Mouse (Mus musculus) midbrain, embryonic 14.5 days (tissue): ENCODE results near the gene Trmt5. TPM values are rescaled to one million over a fixed set of nuclear protein-coding genes. Genes with fewer than 3 reads are reported as not detected.
A peak's percentile ranks its signal among the peaks of the same experiment; 100 is the strongest.

Experiments used
- ATAC-seq: fragments of 200-750 bp; cut with Nextera tagmentation; 2 replicates; pipeline ENCODE4 v1.8.0; 2017; ENCODE audit warnings: moderate number of reproducible peaks, moderate library complexity; ENCODE audit not compliant: low FRiP score, low TSS enrichment
- DNase-seq: peaks from one replicate; pipeline ENCODE4 v3.0.0-alpha.2; 2015
- H3K27ac ChIP-seq: fragments of 300-500 bp; sonication (generic); replicated peaks from 2 replicates; pipeline ENCODE4 v1.5.1; 2014; ENCODE audit warnings: mild to moderate bottlenecking, low read depth, low read length, moderate library complexity
- H3K27me3 ChIP-seq: fragments of 300-500 bp; sonication (generic); 2 replicates; pipeline ENCODE4 v1.6.1; 2014; ENCODE audit warnings: low read length, control low read depth, mixed read lengths; ENCODE audit not compliant: control insufficient read depth, insufficient read depth
- H3K36me3 ChIP-seq: fragments of 300-500 bp; sonication (generic); 2 replicates; pipeline ENCODE4 v1.6.1; 2014; ENCODE audit warnings: low read length, control low read depth; ENCODE audit not compliant: control insufficient read depth, insufficient read depth
- H3K4me1 ChIP-seq: fragments of 300-500 bp; sonication (generic); 2 replicates; pipeline ENCODE4 v1.6.1; 2014; ENCODE audit warnings: mild to moderate bottlenecking, antibody characterized with exemption, low read length, control low read depth; ENCODE audit not compliant: control insufficient read depth, insufficient read depth
- H3K4me2 ChIP-seq: fragments of 300-500 bp; sonication (generic); 2 replicates; pipeline ENCODE4 v1.6.1; 2014; ENCODE audit warnings: mild to moderate bottlenecking, low read length, moderate library complexity
- H3K4me3 ChIP-seq: fragments of 300-500 bp; sonication (generic); replicated peaks from 2 replicates; pipeline ENCODE4 v1.5.1; 2014; ENCODE audit warnings: low read depth, low read length
- H3K9ac ChIP-seq: fragments of 300-500 bp; sonication (generic); replicated peaks from 2 replicates; pipeline ENCODE4 v1.6.1; 2014; ENCODE audit warnings: mild to moderate bottlenecking, low read length, moderate library complexity
- H3K9me3 ChIP-seq: fragments of 300-500 bp; sonication (generic); 2 replicates; pipeline ENCODE4 v1.6.1; 2016; ENCODE audit warnings: low read length, control low read depth, mixed read lengths; ENCODE audit not compliant: control insufficient read depth
- WGBS: fragments of 180-500 bp; shearing (Covaris S2); extraction: QIAGEN DNeasy Blood & Tissue Kit; methylation state at CpG from one replicate; pipeline ENCODE4 v1.1.7; 2014; 5-methylcytosine and 5-hydroxymethylcytosine counted together
- polyA plus RNA-seq: library from polyadenylated mRNA; unstranded; fragments of >200 nt; fragmentation: Nextera tagmentation; extraction: Ambion mirVana; gene quantifications from 2 replicates; pipeline ENCODE4 v1.2.1, GENCODE M21; 2014

Gene Trmt5
- polyA plus RNA-seq, 1 experiment from 2014 or later = 17.2 TPM

- WGBS = 91% methylated on average over 3 of the region's 3 CpGs
- ATAC-seq (no peak), DNase-seq (no peak)
- no peak overlapping the region for H3K4me2 ChIP-seq
- no peak overlapping the region for H3K4me3 ChIP-seq
- H3K9ac ChIP-seq = no peak overlapping the region
- H3K27ac ChIP-seq = no peak overlapping the region
- no peaks in the 10 kb centered on the region for H3K27me3 ChIP-seq
- no peaks in the 10 kb centered on the region; the same call in 1 of the 2 replicates for H3K9me3 ChIP-seq
- no peaks in the 10 kb centered on the region for H3K36me3 ChIP-seq
- no peaks in the 10 kb centered on the region for H3K4me1 ChIP-seq
These were observed 21.0 kb downstream of the Trmt5 start for GRCm38 (mm10) chr12:73265381-73265978.

- H3K4me3 ChIP-seq = no peak overlapping the region
- H3K36me3 ChIP-seq = no peaks in the 10 kb centered on the region
- DNase-seq = no peak
- H3K27me3 ChIP-seq = no peaks in the 10 kb centered on the region
- H3K27ac ChIP-seq = no peak overlapping the region
- H3K9me3 ChIP-seq = no peaks in the 10 kb centered on the region; the same call in 1 of the 2 replicates
- no peak overlapping the region for H3K9ac ChIP-seq
- 98% methylated on average over 1 of the region's 1 CpGs for WGBS
- H3K4me2 ChIP-seq = no peak overlapping the region
- ATAC-seq = no peak
- H3K4me1 ChIP-seq = no peaks in the 10 kb centered on the region
These were observed 26.2 kb downstream of the Trmt5 start for GRCm38 (mm10) chr12:73260339-73260738.

GRCm38 (mm10) chr12:73259269-73259668 lies 27.2 kb downstream of the Trmt5 start:
- H3K27me3 ChIP-seq = no peaks in the 10 kb centered on the region
- H3K27ac ChIP-seq = no peak overlapping the region
- WGBS = 94% methylated on average over 6 of the region's 6 CpGs
- H3K9ac ChIP-seq = no peak overlapping the region
- ATAC-seq = no peak
- no peak for DNase-seq
- H3K36me3 ChIP-seq = no peaks in the 10 kb centered on the region
- no peak overlapping the region for H3K4me2 ChIP-seq
- no peaks in the 10 kb centered on the region for H3K4me1 ChIP-seq
- no peaks in the 10 kb centered on the region; the same call in 1 of the 2 replicates for H3K9me3 ChIP-seq
- H3K4me3 ChIP-seq = no peak overlapping the region

DNA sequence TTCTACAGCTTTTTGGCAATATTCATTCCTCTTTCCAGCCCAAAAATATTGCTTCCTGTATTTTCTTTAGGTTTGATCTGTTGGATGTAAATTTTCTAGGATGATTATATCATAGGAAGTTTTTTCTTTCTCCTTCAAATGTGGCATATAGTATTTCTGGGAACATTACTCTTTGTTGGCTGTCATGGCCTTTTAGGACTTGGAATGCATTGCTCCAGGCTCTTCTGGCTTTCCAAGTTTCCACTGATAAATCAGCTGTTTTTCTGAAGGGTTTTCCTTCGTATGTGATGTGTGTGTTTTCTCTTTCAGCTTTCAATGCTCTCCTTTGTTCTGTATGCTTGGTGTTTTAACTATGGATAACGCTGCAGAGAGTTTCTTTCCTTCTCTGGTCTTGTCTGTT lies 31.5 kb downstream of the Trmt5 start:
- Histone ChIP-seq H3K9ac (no peak overlapping the region), H3K27me3 (no peaks in the 10 kb centered on the region), H3K4me3 (no peak overlapping the region), H3K4me1 (no peaks in the 10 kb centered on the region), H3K27ac (no peak overlapping the region), H3K36me3 (no peaks in the 10 kb centered on the region), H3K4me2 (no peak overlapping the region), H3K9me3 (no peaks in the 10 kb centered on the region)
- DNase-seq (no peak), ATAC-seq (no peak)
- WGBS = 79% methylated on average over 2 of the region's 2 CpGs

DNA sequence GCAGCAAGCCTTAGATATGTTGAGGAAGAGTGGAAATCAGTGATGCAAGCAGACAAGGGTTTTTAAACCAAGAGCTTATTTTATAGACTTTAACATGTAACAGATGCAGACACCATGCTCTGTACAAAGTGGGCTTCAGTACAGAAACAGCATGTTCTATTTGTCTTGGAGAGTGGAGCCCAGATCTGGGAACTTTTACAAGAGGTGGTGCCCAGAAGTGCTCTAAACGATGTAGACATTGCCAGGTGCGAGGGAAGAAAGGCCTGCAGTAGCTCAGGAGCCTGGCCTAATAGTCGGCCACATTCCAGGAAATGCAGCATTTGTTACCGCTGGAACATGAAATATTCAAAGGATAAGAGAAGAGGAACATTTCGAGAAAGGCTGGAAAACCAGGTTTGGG lies 40.8 kb downstream of the Trmt5 start:
- Histone ChIP-seq H3K27me3 (no peaks in the 10 kb centered on the region), H3K4me2 (no peak overlapping the region), H3K4me3 (no peak overlapping the region), H3K36me3 (no peaks in the 10 kb centered on the region), H3K9ac (no peak overlapping the region), H3K4me1 (no peaks in the 10 kb centered on the region), H3K27ac (no peak overlapping the region), H3K9me3 (no peaks in the 10 kb centered on the region)
- 91% methylated on average over 5 of the region's 5 CpGs for WGBS
- ATAC-seq = no peak
- no peak for DNase-seq

GRCm38 (mm10) chr12:73241960-73242359 lies 44.5 kb downstream of the Trmt5 start:
- H3K36me3 ChIP-seq = no peaks in the 10 kb centered on the region
- H3K4me1 ChIP-seq = no peaks in the 10 kb centered on the region
- no peak overlapping the region for H3K9ac ChIP-seq
- peak; percentile 40 for DNase-seq
- no peak overlapping the region for H3K4me2 ChIP-seq
- WGBS = 42% methylated on average over 10 of the region's 10 CpGs
- H3K27ac ChIP-seq = 0 out of 2 replicates have a peak overlapping the region, but pooled peaks have one; percentile 32
- no peaks in the 10 kb centered on the region for H3K27me3 ChIP-seq
- ATAC-seq = no peak
- H3K4me3 ChIP-seq = no peak overlapping the region
- no peaks in the 10 kb centered on the region for H3K9me3 ChIP-seq

- H3K27ac ChIP-seq = no peak overlapping the region
- no peak overlapping the region for H3K9ac ChIP-seq
- DNase-seq (no peak), ATAC-seq (no peak)
- no peak overlapping the region for H3K4me2 ChIP-seq
- H3K36me3 ChIP-seq = no peaks in the 10 kb centered on the region
- H3K4me1 ChIP-seq = no peaks in the 10 kb centered on the region
- no peaks in the 10 kb centered on the region for H3K27me3 ChIP-seq
- 79% methylated on average over 2 of the region's 2 CpGs for WGBS
- H3K4me3 ChIP-seq = no peak overlapping the region
- H3K9me3 ChIP-seq = no peaks in the 10 kb centered on the region
These were observed 53.9 kb downstream of the Trmt5 start for GRCm38 (mm10) chr12:73232586-73232985.

DNA sequence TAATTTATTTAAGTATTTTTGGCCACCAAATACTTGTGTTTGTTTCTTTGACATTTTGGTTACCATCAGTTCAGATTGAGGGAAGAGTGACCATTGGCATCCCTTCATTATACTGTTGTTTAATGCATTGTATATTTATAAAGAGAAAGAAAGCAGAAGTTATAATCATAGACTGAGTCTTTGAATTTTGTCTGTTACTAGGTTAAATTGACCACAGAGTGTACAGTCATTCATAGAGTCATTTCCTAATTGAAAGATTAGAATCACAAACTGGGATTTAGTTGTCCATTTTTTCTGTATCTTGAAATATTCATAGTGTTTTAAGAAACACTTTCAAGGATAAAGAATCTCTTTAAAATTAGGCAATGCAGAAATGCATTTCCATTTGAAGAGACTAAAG lies 55.0 kb downstream of the Trmt5 start:
- Histone ChIP-seq H3K4me2 (no peak overlapping the region), H3K27me3 (no peaks in the 10 kb centered on the region), H3K9me3 (no peaks in the 10 kb centered on the region), H3K4me1 (no peaks in the 10 kb centered on the region), H3K4me3 (no peak overlapping the region), H3K9ac (no peak overlapping the region), H3K36me3 (no peaks in the 10 kb centered on the region), H3K27ac (no peak overlapping the region)
- ATAC-seq (no peak), DNase-seq (no peak)

DNA sequence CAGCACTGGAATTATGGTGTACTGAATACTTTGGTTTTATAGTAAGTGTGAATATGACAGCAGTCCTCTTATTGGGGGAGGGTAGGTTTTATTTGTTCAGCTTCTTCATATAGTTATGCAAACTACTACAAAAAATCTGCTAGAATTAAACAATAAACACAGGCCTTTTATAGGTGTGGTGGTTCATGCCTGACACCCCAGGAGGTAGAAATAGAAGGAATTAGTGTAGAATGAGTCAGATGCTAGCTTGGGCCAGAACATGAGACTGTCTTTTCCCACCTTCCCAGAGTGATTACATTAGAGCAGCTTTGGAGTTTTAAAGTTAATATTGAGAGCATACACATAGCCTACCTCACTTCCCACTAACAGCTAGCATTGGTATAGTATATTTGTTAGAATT lies 56.3 kb downstream of the Trmt5 start:
- no peaks in the 10 kb centered on the region for H3K4me1 ChIP-seq
- ATAC-seq = no peak
- H3K9ac ChIP-seq = no peak overlapping the region
- H3K4me2 ChIP-seq = no peak overlapping the region
- DNase-seq = no peak
- H3K36me3 ChIP-seq = no peaks in the 10 kb centered on the region
- no peak overlapping the region for H3K27ac ChIP-seq
- H3K27me3 ChIP-seq = no peaks in the 10 kb centered on the region
- no peak overlapping the region for H3K4me3 ChIP-seq
- no peaks in the 10 kb centered on the region for H3K9me3 ChIP-seq
